Mouse (Mus musculus) kidney, embryonic 16.5 days (tissue): ENCODE measurements at regions not wholly inside any gene's neighbourhood (a gene's known extent, or its start where the extent isn't known, plus 50 kb on each side); places are given as distances from the start of the nearest gene placed in this dataset.

Experiments used
- ATAC-seq: fragments of 200-750 bp; cut with Nextera tagmentation; 2 replicates; pipeline ENCODE4 v1.8.0; 2017; ENCODE audit warnings: moderate TSS enrichment; ENCODE audit not compliant: low FRiP score, low TSS enrichment
- H3K27ac ChIP-seq: fragments of 300-500 bp; sonication (generic); 2 replicates; pipeline ENCODE4 v1.5.1; 2014; ENCODE audit warnings: low read length
- H3K27me3 ChIP-seq: fragments of 300-500 bp; sonication (generic); 2 replicates; pipeline ENCODE4 v1.6.1; 2014; ENCODE audit warnings: low read length, control low read depth, mixed read lengths; ENCODE audit not compliant: insufficient read depth
- H3K36me3 ChIP-seq: fragments of 300-500 bp; sonication (generic); 2 replicates; pipeline ENCODE4 v1.6.1; 2014; ENCODE audit warnings: low read length, control low read depth, mixed read lengths; ENCODE audit not compliant: insufficient read depth
- H3K4me1 ChIP-seq: fragments of 300-500 bp; sonication (generic); 2 replicates; pipeline ENCODE4 v1.6.1; 2014; ENCODE audit warnings: low read length, control low read depth, mixed read lengths; ENCODE audit not compliant: insufficient read depth
- H3K4me2 ChIP-seq: fragments of 300-500 bp; sonication (generic); replicated peaks from 2 replicates; pipeline ENCODE4 v1.6.1; 2014; ENCODE audit warnings: low read depth, low read length
- H3K4me3 ChIP-seq: fragments of 300-500 bp; sonication (generic); 2 replicates; pipeline ENCODE4 v1.5.1; 2014; ENCODE audit warnings: mild to moderate bottlenecking, low read length
- H3K9ac ChIP-seq: fragments of 300-500 bp; sonication (generic); replicated peaks from 2 replicates; pipeline ENCODE4 v1.6.1; 2014; ENCODE audit warnings: low read length
- H3K9me3 ChIP-seq: fragments of 300-500 bp; sonication (generic); 2 replicates; pipeline ENCODE4 v1.6.1; 2016; ENCODE audit warnings: low read length, control low read depth
- WGBS: fragments of 180-500 bp; shearing (Covaris S2); extraction: QIAGEN DNeasy Blood & Tissue Kit; methylation state at CpG from one replicate; pipeline ENCODE4 v1.1.7; 2014; 5-methylcytosine and 5-hydroxymethylcytosine counted together

- whole genome bisulfite sequencing = 79% methylated on average over 1 of the region's 1 CpGs
- no peak overlapping the region for H3K4me2 ChIP-seq
Measured at GRCm38 (mm10) chr9:91876823-91877222, 315.9 kb upstream of the Plscr5 start.

DNA sequence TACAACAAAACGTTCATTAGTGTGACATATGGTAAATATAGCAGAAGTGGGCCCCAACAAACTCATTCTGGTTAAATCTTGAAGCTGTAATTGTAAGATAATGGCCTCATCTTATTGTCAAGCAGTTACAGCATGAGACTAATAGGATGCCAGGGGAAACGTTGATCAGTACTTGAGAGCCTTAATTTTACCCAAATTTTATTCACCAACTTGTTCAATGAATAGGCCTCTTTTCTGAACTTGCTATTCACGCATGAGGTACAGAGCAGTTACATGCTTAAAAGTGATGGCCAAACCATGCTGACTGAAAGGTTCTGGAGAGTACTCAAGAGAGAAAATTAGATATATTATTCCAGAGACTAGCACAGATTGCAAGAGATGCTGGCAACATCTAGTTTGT is 361.2 kb upstream of the Plscr5 start:
- Histone ChIP-seq H3K4me1 (no peaks in the 10 kb centered on the region), H3K27ac (no peak overlapping the region), H3K9ac (no peak overlapping the region), H3K36me3 (no peaks in the 10 kb centered on the region), H3K4me2 (no peak overlapping the region), H3K27me3 (no peaks in the 10 kb centered on the region), H3K9me3 (no peaks in the 10 kb centered on the region), H3K4me3 (no peak overlapping the region)
- WGBS = 54% methylated on average over 3 of the region's 3 CpGs
- no peak for ATAC-seq

More at GRCm38 (mm10) chr9:91876823-91877222, 315.9 kb upstream of the Plscr5 start:
- no peak for ATAC-seq
- Histone ChIP-seq H3K9ac (no peak overlapping the region), H3K4me3 (no peak overlapping the region), H3K36me3 (no peaks in the 10 kb centered on the region), H3K27ac (no peak overlapping the region), H3K9me3 (no peaks in the 10 kb centered on the region), H3K27me3 (no peaks in the 10 kb centered on the region), H3K4me1 (no peaks in the 10 kb centered on the region)

DNA sequence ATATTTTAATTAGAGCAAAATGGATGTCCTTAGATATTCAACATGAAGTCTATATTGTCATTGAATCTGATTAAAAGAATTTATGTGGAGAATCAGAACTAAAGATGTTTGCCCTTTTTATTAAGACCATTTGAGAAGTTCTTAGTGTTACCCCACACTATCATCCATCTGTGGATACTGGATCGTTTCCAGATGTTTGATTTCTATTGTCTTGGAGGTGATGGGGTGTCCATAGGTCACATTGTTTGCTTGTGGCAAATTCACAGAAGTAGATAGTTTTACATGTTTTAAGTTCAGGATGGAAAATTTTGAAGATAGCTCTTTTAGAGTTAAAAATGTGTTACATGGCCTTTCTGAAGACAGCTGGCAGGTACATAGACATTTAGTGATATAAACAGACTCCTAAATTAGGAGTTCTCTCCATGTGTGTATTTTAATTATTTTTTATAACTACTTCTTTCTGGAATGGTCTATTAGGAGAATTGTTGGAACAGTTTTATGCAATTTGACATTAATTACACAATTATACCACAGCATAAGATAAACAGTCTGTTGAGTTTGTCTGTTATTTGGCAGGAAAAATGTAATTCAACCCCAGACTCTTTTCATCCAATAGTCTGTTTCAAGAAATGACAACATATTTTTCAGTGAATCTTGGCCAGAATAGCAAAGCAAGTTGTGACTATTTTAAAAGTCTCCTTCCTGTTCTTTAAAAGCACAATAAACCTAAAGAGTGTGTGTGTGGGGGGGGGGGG is 368.8 kb upstream of the Plscr5 start:
- Histone ChIP-seq H3K9me3 (no peaks in the 10 kb centered on the region), H3K4me3 (no peak overlapping the region), H3K9ac (no peak overlapping the region), H3K36me3 (no peaks in the 10 kb centered on the region), H3K4me1 (no peaks in the 10 kb centered on the region), H3K27ac (no peak overlapping the region), H3K4me2 (no peak overlapping the region), H3K27me3 (no peaks in the 10 kb centered on the region)
- WGBS = 75% methylated on average over 1 of the region's 1 CpGs
- no peak for ATAC-seq

DNA sequence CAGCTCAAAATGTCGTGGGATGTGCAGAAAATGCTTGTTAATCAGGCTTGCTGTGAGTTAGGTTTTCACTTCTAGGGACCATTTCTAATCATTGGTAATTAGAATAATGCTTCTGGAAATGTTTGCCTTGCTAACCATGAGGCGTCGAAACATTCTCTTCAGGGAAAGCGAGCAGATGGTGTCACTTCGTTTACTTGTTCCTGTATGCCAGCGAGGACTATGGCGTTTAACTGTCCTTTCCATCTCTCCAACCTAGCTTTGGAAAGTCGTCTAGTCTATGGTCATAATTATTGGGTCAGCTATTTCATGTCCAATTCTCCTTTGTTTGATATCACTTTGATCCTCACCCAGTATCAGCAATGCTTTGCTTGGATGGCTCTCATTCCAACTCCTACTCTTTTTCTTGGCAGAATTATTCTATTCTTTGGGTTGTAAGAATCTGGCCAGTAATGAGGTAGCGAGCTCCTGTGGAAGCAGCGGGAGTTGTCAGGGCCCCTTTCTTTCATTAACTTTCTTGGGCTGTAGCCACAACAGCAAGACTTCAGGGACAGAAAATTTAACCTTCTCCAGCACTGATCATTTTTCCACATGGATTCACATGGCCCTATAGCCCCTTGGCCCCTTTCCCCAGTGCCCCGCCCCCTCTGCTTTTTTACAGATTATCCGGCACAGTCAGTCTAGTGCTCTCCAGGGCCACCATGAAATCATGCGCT is 374.0 kb upstream of the Plscr5 start:
- no peak overlapping the region for H3K27ac ChIP-seq
- 80% methylated on average over 13 of the region's 13 CpGs for WGBS
- no peaks in the 10 kb centered on the region for H3K36me3 ChIP-seq
- no peak for ATAC-seq
- no peak overlapping the region for H3K9ac ChIP-seq
- H3K9me3 ChIP-seq = no peaks in the 10 kb centered on the region
- no peak overlapping the region for H3K4me3 ChIP-seq
- H3K27me3 ChIP-seq = no peaks in the 10 kb centered on the region
- no peak overlapping the region for H3K4me2 ChIP-seq
- no peaks in the 10 kb centered on the region for H3K4me1 ChIP-seq

DNA sequence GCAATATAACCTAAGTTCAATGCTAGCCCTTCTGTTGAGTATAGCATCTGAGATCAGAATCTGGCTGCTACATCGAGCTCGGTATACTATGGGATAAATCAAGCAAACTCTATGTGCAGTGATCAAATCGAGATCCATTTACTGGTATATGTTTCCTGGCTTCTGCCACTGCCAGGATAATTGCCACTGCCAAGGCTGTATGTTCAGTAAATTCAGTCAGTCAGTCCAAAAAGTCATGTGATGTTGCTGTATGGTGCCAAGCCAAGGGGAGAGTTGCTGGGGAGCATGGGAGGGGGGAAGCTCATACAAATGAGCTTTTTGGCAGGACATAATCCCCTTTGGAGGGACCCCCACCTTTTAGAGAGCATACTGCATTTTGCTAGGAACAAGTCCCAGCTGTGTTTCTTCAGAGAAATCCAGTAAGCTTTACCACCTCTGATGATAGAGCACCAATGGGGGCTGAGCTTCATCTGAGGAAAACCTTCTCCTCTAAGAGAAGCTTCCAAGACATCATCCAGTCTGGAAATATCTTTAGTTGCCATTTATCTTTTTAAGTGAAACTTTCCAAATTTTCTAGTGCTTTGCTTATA is 389.3 kb upstream of the Plscr5 start:
- 73% methylated on average over 3 of the region's 3 CpGs for WGBS
- no peak overlapping the region for H3K4me2 ChIP-seq
- no peaks in the 10 kb centered on the region for H3K27me3 ChIP-seq
- H3K9me3 ChIP-seq = no peaks in the 10 kb centered on the region
- H3K27ac ChIP-seq = no peak overlapping the region
- ATAC-seq = no peak
- H3K9ac ChIP-seq = no peak overlapping the region
- H3K36me3 ChIP-seq = no peaks in the 10 kb centered on the region
- no peaks in the 10 kb centered on the region for H3K4me1 ChIP-seq
- H3K4me3 ChIP-seq = no peak overlapping the region

DNA sequence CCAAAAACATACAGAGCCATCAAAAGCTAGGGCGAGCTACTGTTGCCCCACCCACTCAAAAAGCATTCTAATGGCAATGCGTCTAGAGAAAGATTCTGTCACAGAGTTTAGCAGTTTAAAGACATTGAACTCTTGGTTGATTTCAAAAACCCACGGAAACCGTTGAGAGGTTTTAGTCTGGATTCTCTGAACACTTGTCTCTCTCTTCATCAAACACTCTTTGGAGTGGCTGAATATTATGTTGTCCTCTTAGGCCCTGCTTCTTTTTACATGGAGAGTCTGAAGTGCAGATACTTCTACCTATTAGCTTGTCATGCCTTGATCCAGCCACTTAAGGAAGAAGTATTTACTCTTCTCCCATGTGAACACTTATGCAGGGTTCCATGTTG is 393.9 kb upstream of the Plscr5 start:
- H3K9me3 ChIP-seq = no peaks in the 10 kb centered on the region
- no peak overlapping the region for H3K4me3 ChIP-seq
- no peak overlapping the region for H3K4me2 ChIP-seq
- no peaks in the 10 kb centered on the region for H3K4me1 ChIP-seq
- WGBS = 83% methylated on average over 4 of the region's 4 CpGs
- no peak overlapping the region for H3K9ac ChIP-seq
- H3K27me3 ChIP-seq = no peaks in the 10 kb centered on the region
- H3K36me3 ChIP-seq = no peaks in the 10 kb centered on the region
- ATAC-seq = no peak
- H3K27ac ChIP-seq = no peak overlapping the region

DNA sequence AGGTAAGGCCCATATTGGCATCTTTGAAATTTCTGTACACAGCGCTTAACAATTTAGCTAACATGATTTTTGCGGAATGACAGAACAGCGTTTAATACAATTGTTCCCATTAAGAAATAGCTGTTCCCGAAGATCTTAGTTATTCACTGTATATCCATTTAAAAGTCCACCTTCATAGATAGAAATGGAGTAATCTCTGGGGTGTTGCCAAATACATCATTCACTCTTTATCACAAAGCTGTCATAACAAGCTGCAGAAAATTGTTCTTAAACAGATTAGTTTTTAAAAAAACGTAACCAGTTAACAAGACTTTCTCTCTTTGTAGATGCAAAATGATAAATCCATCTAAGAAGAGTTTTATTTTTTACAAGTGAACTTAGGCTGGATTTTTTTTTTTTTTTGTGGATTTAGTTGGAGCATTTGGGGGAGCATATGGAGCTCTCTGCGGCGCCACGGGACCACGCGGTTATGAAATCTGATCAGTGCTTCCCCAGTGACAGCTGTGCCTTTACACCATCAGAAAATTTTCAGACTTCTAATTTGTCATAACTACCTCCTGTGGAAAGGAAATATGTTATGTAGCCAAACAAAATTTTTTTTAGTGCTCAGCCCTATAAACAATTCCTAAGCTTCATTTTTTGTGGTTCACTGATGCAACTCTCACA is 394.4 kb upstream of the Plscr5 start:
- Histone ChIP-seq H3K9ac (no peak overlapping the region), H3K9me3 (no peaks in the 10 kb centered on the region), H3K27ac (no peak overlapping the region), H3K27me3 (no peaks in the 10 kb centered on the region), H3K4me3 (no peak overlapping the region), H3K36me3 (no peaks in the 10 kb centered on the region), H3K4me2 (no peak overlapping the region), H3K4me1 (no peaks in the 10 kb centered on the region)
- no peak for ATAC-seq
- WGBS = 94% methylated on average over 10 of the region's 10 CpGs

DNA sequence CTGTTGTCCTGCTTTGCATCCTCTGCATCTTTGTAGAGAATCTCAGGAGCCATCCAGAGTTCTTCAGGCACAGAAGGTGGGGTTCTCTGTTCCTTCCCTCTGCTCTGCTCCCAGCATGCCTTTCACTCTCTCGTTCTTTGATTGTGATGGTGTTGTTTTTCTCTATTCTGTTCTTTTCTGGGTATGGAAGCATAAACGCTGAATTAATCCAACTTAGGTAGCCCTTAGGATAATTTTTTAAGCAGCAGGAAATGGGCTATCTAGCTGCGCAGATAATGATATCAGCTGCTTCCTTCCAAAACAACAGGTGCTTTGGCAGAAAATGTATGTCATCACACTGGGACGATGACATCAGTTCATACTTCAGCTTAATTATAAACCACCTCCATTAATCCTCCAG is 395.8 kb upstream of the Plscr5 start:
- WGBS = 86% methylated on average over 4 of the region's 4 CpGs
- H3K27me3 ChIP-seq = no peaks in the 10 kb centered on the region

GRCm38 (mm10) chr9:91752935-91753334 is 387.3 kb upstream of the Zic1 start:
- Histone ChIP-seq H3K27me3 (no peaks in the 10 kb centered on the region), H3K4me2 (no peak overlapping the region), H3K4me3 (no peak overlapping the region), H3K9ac (no peak overlapping the region), H3K9me3 (no peaks in the 10 kb centered on the region), H3K4me1 (no peaks in the 10 kb centered on the region), H3K27ac (no peak overlapping the region), H3K36me3 (no peaks in the 10 kb centered on the region)
- 0 out of 2 replicates have a peak, but pooled peaks have one; percentile 54 for ATAC-seq
- 11% methylated on average over 1 of the region's 1 CpGs for WGBS

More for the DNA sequence above, 395.8 kb upstream of the Plscr5 start:
- H3K4me2 ChIP-seq = no peak overlapping the region
- H3K36me3 ChIP-seq = no peaks in the 10 kb centered on the region
- H3K27ac ChIP-seq = no peak overlapping the region
- H3K4me1 ChIP-seq = no peaks in the 10 kb centered on the region
- ATAC-seq = no peak
- H3K4me3 ChIP-seq = no peak overlapping the region
- no peak overlapping the region for H3K9ac ChIP-seq
- no peaks in the 10 kb centered on the region for H3K9me3 ChIP-seq
